Mouse (Mus musculus): Measurements from ENCODE around the gene Ppp4r1.
A peak's percentile ranks its signal among the peaks of the same experiment; 100 is the strongest.

Ppp4r1 gene

DNA sequence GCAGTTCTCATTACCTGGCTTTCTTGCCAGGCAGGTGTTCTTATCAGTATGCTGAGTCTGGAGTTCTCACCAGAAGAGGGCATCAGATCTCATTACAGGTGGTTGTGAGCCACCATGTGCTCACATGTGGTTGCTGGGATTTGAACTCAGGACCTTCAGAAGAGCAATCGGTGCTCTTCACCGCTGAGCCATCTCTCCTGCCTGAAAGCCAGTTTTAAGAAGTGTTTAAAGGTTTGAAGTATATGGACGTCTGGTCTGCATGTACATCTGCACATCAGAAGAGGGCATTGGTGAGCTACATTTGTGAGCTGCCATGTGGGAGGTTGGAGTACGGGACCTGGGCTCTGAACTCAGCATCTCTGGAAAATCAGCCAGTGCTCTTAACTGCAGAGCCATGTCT lies 8.8 kb upstream of the Ppp4r1 start:
- no peak for DNase-seq

DNA sequence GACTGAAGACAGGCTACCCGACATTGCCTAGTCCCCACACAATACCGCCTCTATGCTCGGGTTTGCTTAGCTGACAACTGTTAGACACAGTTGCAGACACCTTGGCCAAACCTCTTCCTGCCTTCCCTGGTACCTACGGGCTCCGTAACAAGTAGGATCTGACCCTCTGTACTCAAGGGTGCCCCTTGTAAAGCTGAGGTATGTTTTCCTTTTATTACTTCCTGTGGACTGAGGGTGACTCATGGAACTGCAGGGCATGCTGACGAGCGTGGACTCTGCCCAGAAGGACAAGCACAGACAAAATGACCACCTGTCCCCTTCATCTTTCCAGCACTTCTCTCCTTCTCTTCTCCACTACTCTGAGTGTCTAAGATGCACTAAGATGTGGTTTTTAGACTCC lies 7.9 kb upstream of the Ppp4r1 start:
- DNase-seq, result no peak

DNA sequence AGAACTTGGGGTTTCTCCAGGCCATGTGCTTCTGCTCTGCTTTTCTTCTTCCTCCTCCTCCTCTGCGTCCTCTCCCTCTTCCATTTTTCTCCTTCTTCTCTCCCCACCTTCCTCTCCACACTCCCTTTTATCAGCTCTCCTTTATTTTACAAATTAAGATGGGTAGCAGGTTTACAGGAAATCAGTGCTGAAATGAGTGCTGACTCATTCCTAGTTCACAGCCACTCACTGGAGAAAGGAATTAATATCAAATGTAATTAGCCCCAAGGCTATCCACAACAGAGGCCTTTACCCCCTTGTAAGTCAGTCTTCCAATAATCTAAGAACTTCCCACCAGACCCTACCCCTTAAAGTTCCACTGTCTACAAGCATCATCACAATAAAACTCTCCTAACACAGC lies 6.1 kb upstream of the Ppp4r1 start:
- no peak for DNase-seq

DNA sequence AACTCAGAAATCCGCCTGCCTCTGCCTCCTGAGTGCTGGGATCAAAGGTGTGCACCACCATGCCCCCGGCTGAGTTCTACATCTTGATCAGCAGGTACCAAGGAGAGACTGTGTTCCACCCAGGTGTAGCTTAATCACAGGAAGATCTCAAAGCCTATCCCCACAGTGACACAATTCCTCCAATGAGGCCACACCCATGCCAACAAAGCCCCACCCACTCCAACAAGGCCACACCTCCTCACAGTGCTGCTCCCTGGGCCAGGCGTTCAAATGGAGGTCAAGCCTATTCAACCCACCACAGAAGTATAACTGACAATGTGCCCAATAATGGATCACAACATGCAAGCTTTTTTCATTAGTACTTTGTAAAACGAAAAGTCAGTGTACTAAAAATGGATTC lies 4.9 kb upstream of the Ppp4r1 start:
- DNase-seq, result peak; percentile 20 to 23

DNA sequence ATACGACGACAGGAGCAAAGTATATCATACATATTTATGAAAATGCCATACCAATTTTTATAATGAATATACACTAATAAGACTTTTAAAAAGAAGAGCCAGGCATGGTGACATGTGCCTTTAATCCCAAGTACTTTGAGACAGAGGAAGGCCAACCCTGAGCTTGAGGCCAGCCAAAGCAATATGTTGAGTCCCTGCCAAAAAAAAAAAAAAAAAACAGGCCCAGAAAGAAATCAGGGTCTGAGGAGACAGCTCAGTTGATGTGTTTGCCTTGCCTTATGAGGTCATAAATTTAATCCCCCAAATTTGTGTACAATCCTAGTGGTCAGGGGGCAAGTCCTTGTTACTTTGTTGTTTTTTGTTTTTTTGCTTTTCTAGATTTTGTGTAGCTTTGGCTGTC lies 1.4 kb upstream of the Ppp4r1 start:
- DNase-seq, result no peak

DNA sequence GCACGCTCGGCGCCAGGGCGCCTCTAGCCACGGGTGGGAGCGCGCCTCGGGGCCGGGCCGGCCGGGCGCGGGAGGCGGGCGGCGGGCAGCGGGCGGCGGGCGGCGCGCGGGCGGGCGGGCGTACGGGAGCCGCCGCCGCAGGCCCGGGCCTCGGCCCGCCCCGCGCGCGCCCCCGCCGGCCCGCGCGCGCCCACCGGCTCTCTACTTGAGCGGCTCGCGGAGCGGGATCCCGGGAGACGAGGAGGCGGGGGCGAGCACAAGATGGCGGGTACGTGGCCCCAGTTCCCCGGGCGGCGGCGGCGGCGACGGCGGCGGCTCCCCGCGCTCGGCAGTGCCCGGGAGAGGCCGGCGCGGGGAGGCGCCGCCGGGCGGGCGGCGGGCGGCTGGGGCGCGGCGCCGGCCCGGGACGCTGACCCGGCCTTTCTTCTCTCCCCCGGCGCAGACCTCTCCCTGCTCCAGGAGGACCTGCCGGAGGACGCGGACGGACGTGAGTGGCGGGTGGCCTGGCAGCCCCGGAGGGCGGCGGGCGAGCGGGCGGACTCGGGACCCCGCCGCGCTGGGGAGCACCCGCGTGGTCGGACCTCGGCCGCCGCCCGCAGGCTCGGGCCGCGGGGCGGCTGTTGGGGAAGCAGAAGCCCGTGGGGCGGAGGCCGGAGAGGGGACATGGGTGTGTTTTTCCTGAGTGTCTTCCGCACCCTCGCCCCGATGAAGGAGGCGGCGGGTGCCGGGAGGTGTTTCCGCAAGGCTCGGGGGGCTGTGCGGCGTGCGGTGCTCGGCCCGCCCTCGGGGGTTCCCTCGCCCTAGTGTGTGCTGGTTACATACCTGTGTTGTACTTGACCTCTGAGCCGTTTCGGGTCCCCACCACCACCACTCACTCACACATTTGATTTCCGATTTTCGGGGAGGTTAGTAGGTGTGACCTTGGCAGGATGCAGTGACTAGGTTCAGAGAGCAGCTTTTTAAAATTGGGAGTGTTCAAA lies 1.1 kb downstream of the Ppp4r1 start:
- DNase-seq, result peak; percentile 79 to 80

DNA sequence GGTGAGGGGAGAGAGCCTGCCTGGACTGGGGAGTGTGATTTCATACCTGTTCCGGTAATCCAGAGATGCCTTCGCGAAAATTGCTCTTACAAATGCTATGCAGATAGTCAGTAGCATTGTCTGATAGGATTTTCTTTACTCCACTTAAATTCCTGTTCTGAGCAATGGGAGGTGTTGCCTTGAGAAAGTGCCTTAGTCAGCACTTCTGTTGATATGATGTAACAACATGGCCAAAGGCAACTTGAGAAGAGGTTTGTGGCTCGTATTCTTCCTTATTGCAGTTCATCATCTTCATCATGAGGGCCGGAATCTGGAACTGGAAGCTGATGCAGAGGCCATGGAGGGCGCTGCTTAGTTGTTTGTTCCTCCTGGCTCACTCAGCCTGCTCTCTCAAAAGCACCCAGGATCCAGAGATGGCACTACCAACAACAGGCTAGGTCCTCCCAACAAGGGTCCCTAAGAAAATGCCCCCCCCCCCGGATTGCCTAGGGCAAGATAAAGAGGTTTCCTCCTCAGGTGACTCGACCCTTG lies 2.3 kb downstream of the Ppp4r1 start:
- DNase-seq, result no peak

DNA sequence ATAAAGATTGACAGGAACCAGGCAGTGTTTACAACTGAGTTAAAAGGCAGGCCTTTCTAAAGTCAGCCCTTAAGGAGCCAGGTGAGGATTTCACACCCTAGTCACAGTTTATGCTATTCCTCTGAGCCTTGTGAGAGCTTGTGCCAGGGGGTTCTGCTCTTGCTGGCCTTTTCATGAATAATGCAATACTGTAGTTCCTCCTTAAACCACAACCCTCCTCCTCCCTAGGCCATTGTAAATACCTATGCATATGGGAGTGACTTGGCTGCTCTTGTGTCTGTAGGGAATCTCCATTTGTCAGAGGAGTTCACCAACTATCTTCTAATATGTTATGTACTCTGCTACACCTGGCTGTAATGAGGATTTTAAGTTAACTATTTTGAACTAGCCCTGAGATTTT lies 3.3 kb downstream of the Ppp4r1 start:
- DNase-seq, result no peak

DNA sequence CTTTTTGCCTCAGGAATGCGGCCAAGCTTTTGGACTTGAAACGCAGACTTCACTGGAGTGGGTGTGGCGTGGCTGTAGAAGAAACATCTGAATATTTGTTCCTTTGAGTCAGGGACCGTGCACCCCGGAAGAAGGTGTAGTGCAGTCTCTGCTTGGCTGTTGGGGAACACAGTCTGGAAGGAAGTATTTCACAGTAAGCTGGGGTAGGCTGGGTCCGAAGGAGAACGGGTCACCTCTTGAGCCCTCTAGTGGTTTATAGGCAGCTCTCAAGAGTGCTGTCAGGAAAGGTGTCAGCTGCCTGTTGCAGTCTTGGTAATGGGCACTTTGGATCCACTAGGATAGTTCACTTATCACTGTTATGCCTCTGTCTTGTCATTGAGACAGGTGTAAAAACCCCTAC lies 3.9 kb downstream of the Ppp4r1 start:
- peak; percentile 40 to 43 for DNase-seq

DNA sequence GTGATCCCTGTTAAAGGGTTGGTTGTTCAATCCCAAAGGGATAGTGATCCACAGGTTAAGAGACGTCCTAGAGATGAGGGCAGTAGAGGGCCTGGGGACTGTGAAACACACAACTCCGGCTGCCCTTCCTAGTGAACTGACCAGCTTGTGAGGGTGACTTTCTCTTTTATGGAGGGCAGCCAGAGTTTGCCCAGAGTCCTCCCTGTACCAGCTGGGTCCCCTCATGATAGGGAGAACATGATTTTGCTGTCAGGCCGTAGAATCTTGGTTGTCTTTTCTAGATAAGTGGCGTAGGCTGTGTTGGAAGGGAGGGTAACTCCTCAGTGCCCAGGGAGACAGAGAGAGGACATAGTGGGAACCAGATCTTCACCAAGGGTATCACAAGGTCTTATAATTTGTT lies 4.9 kb downstream of the Ppp4r1 start:
- no peak for DNase-seq

DNA sequence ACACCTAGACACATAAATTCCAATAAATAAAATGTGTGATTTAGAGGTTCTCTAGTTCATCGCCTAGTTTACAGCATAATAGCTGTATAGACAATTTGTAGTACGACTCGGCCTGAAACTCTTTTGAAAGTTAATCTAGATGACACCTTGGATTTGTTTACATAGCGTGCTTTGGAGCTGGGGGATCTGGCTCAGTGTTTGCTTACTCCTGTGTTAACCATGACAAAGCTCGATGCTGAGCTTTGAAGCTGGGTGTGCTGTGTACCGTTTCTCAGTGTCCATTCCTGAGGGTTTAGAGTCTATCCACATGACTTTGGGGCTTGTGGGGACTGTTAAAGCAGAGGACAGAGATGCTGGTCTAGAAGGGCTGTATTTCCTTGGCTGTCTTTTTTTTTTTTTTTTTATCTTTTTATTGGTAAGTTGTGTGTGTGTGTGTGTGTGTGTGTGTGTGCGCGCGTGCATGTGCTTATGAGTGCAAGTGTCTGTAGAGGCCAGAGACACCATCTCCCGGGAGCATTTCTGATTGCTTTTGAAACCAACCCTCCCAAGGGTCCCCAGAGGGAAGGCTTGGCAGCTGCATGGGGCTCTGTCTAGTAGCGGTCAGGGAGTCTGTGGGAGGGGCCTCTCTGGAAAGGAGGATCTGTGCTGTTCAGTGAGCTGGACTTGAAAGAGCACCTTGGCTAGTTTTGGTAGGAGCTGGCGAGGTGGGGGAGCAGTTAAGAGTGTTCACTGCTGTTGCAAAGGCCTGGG lies 6.3 kb downstream of the Ppp4r1 start:
- peak; percentile 18 to 29 for DNase-seq

DNA sequence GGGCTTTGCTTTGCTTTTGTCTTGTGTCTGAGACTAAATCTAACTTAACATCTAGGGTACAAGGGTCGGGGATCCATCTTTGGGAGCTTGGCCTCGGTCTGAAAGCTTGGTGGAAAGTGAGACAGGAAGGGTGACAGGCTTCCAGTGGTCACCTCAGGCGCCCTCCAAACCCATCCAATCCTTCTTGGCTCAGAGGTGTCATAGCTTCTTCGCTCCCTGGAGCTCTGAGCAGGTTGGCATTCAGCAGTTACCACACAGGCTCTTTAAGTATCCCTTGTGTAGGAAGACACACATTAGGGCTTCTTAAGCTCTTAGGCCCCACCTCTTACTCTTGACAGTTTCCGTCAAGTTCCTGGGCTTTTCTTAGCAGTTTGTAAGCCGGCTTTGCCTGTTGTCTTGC lies 7.2 kb downstream of the Ppp4r1 start:
- DNase-seq, result no peak

DNA sequence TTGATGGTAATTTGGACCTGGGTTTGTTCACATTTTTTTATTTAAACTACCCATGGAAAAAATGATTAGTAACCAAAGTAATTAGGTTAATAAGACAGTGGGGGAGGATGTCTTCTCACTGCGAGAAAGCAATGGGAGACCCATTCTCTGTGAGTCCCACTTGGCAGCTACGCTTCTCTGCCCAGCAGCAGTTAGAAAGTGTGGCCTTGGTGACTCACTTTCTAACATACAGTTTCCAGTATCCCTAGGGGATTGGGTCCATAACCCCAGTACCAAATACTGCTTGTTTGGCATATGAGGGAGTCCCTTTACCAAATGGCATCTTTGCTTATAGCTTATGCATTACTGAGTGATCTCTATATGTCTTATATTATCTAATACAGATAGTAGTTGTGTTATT lies 8.8 kb downstream of the Ppp4r1 start:
- DNase-seq, result no peak

DNA sequence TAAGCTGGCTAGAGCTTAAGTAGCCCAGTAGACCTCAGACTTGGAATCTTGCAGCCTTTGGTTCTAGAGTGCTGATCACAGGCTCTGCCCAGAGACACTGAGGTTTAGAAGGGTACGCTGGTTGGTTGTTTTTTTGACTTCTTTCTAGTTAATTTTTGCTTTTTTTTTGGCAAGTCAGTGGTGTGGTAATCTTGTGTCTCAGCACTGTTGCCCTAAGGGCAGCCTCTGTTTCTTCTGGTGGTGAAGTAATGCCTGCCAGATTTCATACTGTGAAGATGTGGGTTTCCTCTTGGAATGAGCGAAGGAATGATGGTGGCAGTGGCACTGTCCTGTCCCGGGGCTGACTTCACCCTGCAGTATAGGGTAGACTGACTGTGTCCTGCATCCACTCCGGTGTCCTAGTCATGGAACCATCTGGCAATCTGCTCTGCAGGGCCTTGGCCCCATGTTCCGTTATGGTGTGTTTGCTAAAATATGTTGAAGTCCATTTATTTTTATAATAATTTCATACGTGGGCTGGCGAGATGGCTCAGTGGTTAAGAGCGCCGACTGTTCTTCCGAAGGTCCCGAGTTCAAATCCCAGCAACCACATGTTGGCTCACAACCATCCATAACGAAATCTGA lies 11.0 kb downstream of the Ppp4r1 start:
- DNase-seq, result no peak

DNA sequence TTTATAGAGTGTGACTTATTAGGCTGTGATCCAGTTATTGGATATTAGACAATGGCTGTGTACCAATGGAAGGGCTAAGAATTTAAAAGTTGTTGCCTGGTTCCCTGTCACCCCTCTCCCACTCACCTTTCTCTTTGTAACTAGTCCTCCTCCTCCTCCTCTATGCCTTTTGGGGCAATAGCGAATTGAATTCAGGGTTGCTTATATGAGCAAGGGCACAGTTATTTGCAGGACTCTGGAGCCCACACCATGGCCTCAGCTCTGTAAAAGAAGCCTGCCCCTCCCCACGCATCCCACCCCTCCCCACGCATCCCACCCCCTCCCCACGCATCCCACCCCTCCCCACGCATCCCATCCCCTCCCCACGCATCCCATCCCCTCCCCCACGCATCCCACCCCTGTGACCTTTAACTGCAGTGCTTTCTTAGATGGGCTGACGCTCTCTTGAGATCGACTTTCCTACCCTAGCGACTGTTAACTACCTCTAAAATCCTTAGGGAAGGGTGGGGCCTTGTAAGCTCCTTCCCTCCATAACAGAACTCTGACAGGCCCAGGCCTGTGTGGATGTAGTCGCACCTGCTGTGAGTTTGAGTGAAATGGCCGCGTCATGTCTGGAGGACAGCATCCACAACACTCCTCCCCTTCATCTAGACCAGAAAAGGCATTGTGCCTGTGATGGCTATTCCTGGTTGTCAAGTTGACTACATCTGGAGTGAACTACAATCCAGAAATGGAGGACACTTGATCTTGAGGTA lies 11.9 kb downstream of the Ppp4r1 start:
- DNase-seq, result no peak

DNA sequence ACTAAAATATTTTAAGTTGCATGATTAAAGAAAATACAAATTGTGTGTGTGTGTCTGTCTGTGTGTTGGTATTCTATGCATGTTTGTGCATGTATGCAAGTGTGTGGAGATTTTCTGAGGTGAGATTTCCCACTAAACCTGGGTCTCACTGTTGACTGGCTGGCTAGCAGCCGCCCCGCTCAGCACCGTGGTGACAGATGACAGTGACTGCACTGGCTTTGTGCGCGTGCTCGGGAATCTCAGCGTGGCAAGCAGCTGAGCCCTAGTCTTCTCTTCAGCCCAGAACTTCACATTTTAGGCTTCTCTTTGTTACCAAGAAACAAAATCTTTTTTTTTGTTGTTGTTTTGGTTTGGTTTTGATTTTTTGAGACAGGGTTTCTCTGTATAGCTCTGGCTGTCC lies 13.7 kb downstream of the Ppp4r1 start:
- no peak for DNase-seq

DNA sequence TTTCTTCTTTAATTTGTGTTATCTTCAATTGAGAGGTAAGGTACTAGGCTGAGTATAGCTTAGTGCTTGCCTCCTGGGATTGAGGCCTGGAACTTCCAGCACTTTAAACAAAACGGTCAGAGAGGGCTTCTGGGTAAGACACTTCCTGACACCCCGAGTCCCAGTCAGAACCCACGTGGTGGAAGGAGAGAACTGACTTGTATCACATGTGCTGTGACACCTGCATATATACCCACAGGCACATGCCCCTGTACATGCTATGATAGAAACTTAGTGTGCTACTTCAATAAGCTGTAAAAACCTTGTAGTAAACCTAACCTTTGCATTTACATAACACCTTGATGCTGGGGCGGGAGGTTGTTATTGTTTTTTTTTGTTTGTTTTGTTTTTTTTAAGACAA lies 16.1 kb downstream of the Ppp4r1 start:
- DNase-seq, result peak in 1 of 2 experiments; percentile 29

DNA sequence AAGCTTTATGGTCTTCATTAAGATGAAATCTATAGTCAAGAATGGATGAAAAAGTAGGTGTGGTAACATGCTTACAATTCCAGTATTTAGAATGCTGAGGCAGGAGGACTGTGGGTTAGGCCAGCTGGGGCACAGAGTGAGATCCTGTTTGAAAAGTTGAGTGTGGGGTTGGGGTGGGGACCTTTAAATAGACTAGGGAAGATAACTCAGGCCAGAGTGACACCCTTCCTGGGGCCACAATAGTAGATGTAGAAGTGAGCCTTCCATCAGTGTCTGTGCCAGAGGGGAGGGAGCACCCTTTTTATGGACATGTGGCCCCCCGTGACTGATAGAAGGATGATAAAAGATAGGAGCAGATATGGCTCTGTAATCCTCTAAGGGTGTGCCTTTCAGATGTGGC lies 17.0 kb downstream of the Ppp4r1 start:
- DNase-seq, result no peak

DNA sequence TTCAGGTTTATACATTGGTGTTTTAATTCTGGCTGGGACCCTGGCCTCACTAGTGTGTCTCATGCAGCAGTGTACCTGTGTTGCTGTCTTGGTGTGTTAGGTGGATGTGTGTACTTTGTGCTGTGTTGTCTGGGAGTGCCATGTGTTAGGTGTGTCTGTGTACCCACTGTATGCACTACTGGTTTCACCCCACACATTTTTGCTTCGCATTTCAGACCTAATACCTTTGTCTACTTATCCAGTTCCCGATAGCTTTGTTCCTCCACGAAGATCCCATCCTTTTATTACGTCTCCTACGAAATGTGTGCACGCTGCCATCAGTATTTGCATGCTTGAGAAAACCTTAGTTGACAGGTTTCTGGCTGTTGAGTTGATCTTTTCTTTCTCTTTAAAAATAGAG lies 18.1 kb downstream of the Ppp4r1 start:
- no peak for DNase-seq

DNA sequence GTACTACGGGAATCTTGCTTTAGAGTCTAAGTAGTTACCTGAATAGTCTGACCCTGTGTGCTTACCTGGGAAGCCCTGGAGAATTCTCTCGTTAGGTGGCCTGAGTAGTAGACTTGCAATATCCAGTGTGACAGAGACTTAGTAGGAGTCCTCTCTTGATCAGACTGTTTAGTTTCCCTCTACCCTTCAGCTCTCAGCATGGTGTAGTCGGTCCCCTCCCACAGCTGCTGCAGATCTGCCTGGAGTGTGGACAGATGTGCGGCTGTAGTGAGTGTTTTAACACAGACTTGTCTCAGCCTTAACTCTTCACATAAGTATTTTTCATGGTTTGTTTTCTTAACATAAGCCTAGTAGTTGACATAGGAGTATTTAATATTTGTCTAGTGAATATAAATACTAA lies 19.7 kb downstream of the Ppp4r1 start:
- DNase-seq, result no peak

DNA sequence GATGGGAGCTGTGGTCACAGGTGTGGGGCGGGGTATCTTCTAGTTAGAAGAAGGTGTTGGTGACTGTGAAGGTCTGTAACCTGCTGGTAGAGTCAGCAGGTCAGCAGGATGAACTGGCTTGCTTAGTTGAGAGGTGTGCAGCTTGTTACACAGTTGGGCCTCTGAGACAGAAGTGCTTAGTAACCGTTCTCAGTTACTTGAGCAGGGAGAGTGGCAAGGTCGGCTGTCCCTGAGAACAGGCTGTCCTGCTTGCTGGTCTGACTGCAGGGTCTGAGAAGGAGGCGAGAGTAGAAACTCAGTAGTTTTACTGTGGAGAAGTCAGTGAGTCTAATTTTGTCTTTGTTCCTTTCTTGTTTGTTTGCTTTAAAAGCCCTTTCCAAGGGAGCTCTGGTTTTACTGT lies 23.6 kb downstream of the Ppp4r1 start:
- DNase-seq, result no peak

DNA sequence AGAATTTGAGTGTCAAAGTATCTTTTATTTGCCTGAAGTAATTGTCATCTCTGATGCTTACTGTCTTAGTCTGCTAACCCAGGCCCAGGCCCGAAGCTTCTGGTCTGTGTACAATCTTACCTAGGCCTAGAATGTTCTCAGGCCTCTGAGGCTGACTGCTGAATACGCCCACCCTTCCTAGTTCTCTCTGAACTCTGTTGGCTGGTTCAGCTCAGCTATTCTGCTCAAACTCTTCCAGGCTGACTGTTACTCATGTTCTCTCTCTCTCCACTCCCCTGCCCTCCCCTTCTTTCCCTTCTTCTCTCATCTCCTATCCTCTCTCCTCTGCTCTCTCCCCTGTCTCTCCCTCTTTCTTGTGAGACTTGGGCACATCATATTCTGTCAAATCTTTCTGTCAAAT lies 24.0 kb downstream of the Ppp4r1 start:
- DNase-seq, result no peak

DNA sequence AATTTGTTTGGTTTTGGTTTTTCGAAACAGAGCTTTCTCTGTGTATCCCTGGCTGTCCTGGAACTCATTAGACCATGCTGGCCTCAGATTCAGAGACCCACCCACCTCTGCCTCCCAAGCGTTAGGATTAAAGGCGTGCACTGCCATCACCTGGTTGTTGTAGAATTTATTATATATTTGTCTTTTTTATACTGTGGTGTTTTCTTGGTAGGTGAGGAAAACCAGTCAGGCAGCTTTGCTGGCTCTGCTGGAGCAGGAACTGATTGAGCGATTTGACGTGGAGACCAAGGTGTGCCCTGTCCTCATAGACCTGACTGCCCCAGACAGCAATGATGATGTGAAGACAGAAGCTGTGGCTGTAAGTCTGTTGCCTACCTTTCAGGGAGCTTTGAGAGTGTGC lies 28.7 kb downstream of the Ppp4r1 start:
- DNase-seq, result no peak

Measured in B cell, adult 2 months (primary cell).